In genomic region chr4:133012776-133013265, GRCm38 (mm10) we compare ENCODE assay signal across 8 mouse cellular contexts. TPM values are rescaled to one million over a fixed set of nuclear protein-coding genes. Genes with fewer than 3 reads are reported as not detected.
DNase-seq lines count a peak whose midpoint lies in the region; TF ChIP-seq lines count a peak whose summit lies in the region.

No protein-coding gene starts in this region.

- H3K27me3 ChIP-seq in kidney, adult 2 months (replicated peaks; ENCODE audit: control insufficient read depth, insufficient read depth, low read length), result no peaks in the 10 kb centered on the region

- TF ChIP-seq CTCF in bone marrow macrophage, adult 2 months (IDR thresholded peaks at IDR 0.05; ENCODE audit: low read depth, low read length), result no peak
- TF ChIP-seq CTCF in kidney, adult 2 months (conservative IDR thresholded peaks at IDR 0.05; ENCODE audit: insufficient read depth, insufficient read length, low read depth, low read length), result no peak

- no peaks in the 10 kb centered on the region for H3K36me3 ChIP-seq in kidney, adult 2 months (ENCODE audit: control insufficient read depth, insufficient read depth, low read length)

- H3K27ac ChIP-seq in bone marrow macrophage, adult 2 months (ENCODE audit: insufficient read depth, low read depth, low read length), result no peak overlapping the region
- H3K27ac ChIP-seq in kidney, adult 2 months (ENCODE audit: insufficient read depth, low read depth, low read length), result peak overlapping the region; percentile 80

- TF ChIP-seq POLR2A in bone marrow macrophage, adult 2 months (IDR thresholded peaks at IDR 0.05; ENCODE audit: borderline replicate concordance, low read depth, low read length), result no peak
- no peak for TF ChIP-seq POLR2A in kidney, adult 2 months (IDR thresholded peaks at IDR 0.05; ENCODE audit: low read depth, low read length)

- 0 out of 2 replicates have a peak, but pooled peaks cover 3% of the 10 kb centered on the region for H3K4me1 ChIP-seq in bone marrow macrophage, adult 2 months (ENCODE audit: control insufficient read depth, insufficient read depth, low read length)
- peaks cover 25% of the 10 kb centered on the region for H3K4me1 ChIP-seq in kidney, adult 2 months (ENCODE audit: control insufficient read depth, insufficient read depth, low read length)

- peak overlapping the region; percentile 39 for H3K4me3 ChIP-seq in bone marrow macrophage, adult 2 months (ENCODE audit: insufficient read depth, low read length)
- H3K4me3 ChIP-seq in kidney, adult 2 months (ENCODE audit: insufficient read depth, low read depth, low read length), result peak overlapping the region; percentile 89

- WGBS in kidney, adult 2 months, result 2% methylated on average over 17 of the region's 17 CpGs

- peak; percentile 67 to 73 for DNase-seq in right cerebral cortex, postnatal 10 days (ENCODE audit: low spot score in 2 of 2)
- no peak for DNase-seq in right cerebral cortex, adult 2 months (ENCODE audit: low spot score in 2 of 2)
- peak; percentile 65 for DNase-seq in gastrocnemius, postnatal 25 days
- DNase-seq in kidney, adult 2 months, result peak; percentile 61
- peak; percentile 49 to 60 for DNase-seq in lung, postnatal 4 days
- peak; percentile 32 to 50 for DNase-seq in thymus, postnatal 10 days (ENCODE audit: low spot score in 2 of 2)
- no peak for DNase-seq in urinary bladder, postnatal 25 days (ENCODE audit: low spot score)

RNA-seq across cellular contexts. Expression of gene Ahdc1, which starts 1.8 kb away (rescaled TPM):
- 5.5 and 8.7 TPM in 2 replicates for polyA plus RNA-seq in bone marrow macrophage, adult 2 months (2012; ENCODE audit: insufficient read depth, insufficient read length, missing spikeins)
- total RNA-seq in gastrocnemius, postnatal 25 days (2021), result 10 to 100 TPM; 29.3 to 32.8 TPM
- polyA plus RNA-seq in kidney, adult 2 months (2012; rRNA removed), result 22.2 and 23.3 TPM in 2 replicates

RNA-seq across cellular contexts. Expression of gene Fgr, which starts 38.9 kb away (rescaled TPM):
- 24.3 and 26.0 TPM in 2 replicates for polyA plus RNA-seq in bone marrow macrophage, adult 2 months (2012; ENCODE audit: insufficient read depth, insufficient read length, missing spikeins)
- under 1 TPM in 1 of 2 experiments, not detected in 1; 0.43 TPM for total RNA-seq in gastrocnemius, postnatal 25 days (2021)
- polyA plus RNA-seq in kidney, adult 2 months (2012; rRNA removed), result 1.8 and 2.5 TPM in 2 replicates

Comparison
In these comparisons a context has a peak if more than half of its experiments do, and no peak if none do; other contexts are left out.
1. DNase-seq: peak in right cerebral cortex, postnatal 10 days (2 of 2), gastrocnemius, postnatal 25 days (single experiment), kidney, adult 2 months (single experiment), lung, postnatal 4 days (2 of 2) and thymus, postnatal 10 days (2 of 2); none in right cerebral cortex, adult 2 months (0 of 2) and urinary bladder, postnatal 25 days (single experiment).